Mouse (Mus musculus) cerebellum, adult 2 months (tissue): ENCODE measurements at regions not wholly inside any gene's neighbourhood (a gene's known extent, or its start where the extent isn't known, plus 50 kb on each side); places are given as distances from the start of the nearest gene placed in this dataset.

ENCODE experiments used
- CTCF ChIP-seq: fragments of 200-500 bp; IDR thresholded peaks from 2 replicates; pipeline ENCODE4 v1.5.1; 2011; ENCODE audit warnings: low read depth, mild to moderate bottlenecking, control low read depth, low read length, moderate library complexity, borderline replicate concordance; ENCODE audit not compliant: insufficient read depth
- POLR2A ChIP-seq: fragments of 200-500 bp; IDR thresholded peaks from 2 replicates; pipeline ENCODE4 v1.6.1; 2011; ENCODE audit warnings: low read length, control low read depth, borderline replicate concordance; ENCODE audit not compliant: insufficient read depth

- no peak for TF ChIP-seq CTCF
- TF ChIP-seq POLR2A = no peak
These were observed 75.6 kb upstream of the Gli2 start for GRCm38 (mm10) chr1:119129039-119129438.
